Mouse (Mus musculus): ENCODE results near the gene Trmt1.

Trmt1 gene

DNA sequence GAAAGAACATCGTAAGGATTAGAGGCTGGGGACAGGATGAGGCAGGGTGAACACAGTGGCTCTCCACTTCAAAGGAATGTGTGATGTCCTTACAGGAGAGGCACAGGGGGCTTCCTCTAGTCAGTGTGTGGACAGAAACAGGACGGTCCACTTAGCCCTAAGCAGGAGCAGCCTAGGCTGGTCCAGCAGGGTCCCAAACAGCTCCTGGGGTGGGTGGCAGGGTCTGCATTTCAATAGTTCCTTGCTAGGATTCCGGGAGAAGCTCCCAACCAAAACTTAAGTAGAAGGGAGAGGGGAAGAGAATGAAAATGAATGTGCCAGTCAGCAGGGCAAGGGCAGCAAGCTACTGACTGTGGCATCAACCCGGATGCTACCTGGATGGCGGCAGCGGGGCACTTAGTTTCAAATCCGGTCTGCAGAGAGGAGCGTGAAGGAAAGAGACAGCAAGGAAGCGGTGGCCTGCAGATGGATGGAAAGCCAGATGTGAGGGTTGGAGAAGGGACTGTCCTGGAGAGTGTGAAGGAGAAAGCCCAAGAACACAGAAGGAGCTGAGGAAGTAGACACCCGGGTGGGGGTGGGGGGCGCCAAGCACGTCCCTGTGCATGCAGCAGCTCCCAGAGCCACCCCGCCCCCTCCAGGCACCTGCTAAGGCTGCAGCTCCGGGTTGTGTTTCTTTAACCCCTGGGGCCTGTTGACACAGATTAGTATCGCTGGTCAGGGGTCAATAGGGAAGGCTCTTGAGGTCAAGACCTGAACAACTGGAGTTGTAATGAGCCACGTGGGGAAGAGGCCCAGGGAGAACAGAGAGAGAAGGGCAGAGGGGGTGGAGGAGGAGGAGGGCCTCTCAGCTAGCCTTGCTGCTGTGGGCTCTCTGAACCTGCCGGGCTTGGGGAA is 59.2 kb downstream of the Trmt1 start:
- CTCF ChIA-PET, result no interaction called here

Measured in spleen, embryonic (tissue).